Mouse (Mus musculus) heart, postnatal 0 days (tissue): ENCODE data around the gene Swi5. TPM values are rescaled to one million over a fixed set of nuclear protein-coding genes. Genes with fewer than 3 reads are reported as not detected.

ENCODE experiments used
- ATAC-seq: fragments of 200-750 bp; cut with Nextera tagmentation; 2 replicates; pipeline ENCODE4 v1.8.0; 2017; ENCODE audit warnings: low read depth, moderate number of reproducible peaks, moderate library complexity; ENCODE audit not compliant: insufficient read depth
- DNase-seq: peaks from one replicate; pipeline ENCODE4 v3.0.0-alpha.2; 2016; ENCODE audit warnings: low spot score
- H3K27ac ChIP-seq: fragments of 300-500 bp; sonication (generic); 2 replicates; pipeline ENCODE4 v1.5.1; 2014; ENCODE audit warnings: low read depth, mild to moderate bottlenecking
- H3K27me3 ChIP-seq: fragments of 300-500 bp; sonication (generic); 2 replicates; pipeline ENCODE4 v1.6.1; 2014; ENCODE audit warnings: low read length, mixed read lengths; ENCODE audit not compliant: control insufficient read depth, insufficient read depth
- H3K36me3 ChIP-seq: fragments of 300-500 bp; sonication (generic); replicated peaks from 2 replicates; pipeline ENCODE4 v1.6.1; 2014; ENCODE audit warnings: low read length, mixed read lengths; ENCODE audit not compliant: control insufficient read depth, insufficient read depth
- H3K4me1 ChIP-seq: fragments of 300-500 bp; sonication (generic); 2 replicates; pipeline ENCODE4 v1.6.1; 2014; ENCODE audit warnings: antibody characterized with exemption; ENCODE audit not compliant: control insufficient read depth, insufficient read depth
- H3K4me2 ChIP-seq: fragments of 300-500 bp; sonication (generic); 2 replicates; pipeline ENCODE4 v1.6.1; 2014; ENCODE audit warnings: low read depth, mild to moderate bottlenecking, low read length, moderate library complexity
- H3K4me3 ChIP-seq: fragments of 300-500 bp; sonication (generic); 2 replicates; pipeline ENCODE4 v1.5.1; 2014; ENCODE audit warnings: low read depth, low read length
- H3K9ac ChIP-seq: fragments of 300-500 bp; sonication (generic); replicated peaks from 2 replicates; pipeline ENCODE4 v1.6.1; 2014; ENCODE audit warnings: low read depth, low read length, mixed read lengths
- H3K9me3 ChIP-seq: fragments of 300-500 bp; sonication (generic); replicated peaks from 2 replicates; pipeline ENCODE4 v1.6.1; 2016; ENCODE audit warnings: low read length; ENCODE audit not compliant: control insufficient read depth
- CTCF ChIP-seq: IDR thresholded peaks from 2 replicates; pipeline ENCODE4 v1.5.1; 2016; ENCODE audit warnings: antibody characterized with exemption, control low read depth, low read depth
- EP300 ChIP-seq: IDR thresholded peaks from 2 replicates; pipeline ENCODE4 v1.6.1; 2016; ENCODE audit warnings: antibody characterized with exemption, low read depth
- WGBS: fragments of 180-500 bp; shearing (Covaris S2); extraction: QIAGEN DNeasy Blood & Tissue Kit; methylation state at CpG from one replicate; pipeline ENCODE4 v1.1.7; 2014; 5-methylcytosine and 5-hydroxymethylcytosine counted together
- polyA plus RNA-seq: library from polyadenylated mRNA; unstranded; fragments of >200 nt; fragmentation: Nextera tagmentation; extraction: Ambion mirVana; gene quantifications from 2 replicates; pipeline ENCODE4 v1.2.1, GENCODE M21; 2015
- total RNA-seq: library from RNA; depleted of rRNA; stranded (reverse); fragments of >200 nt; gene quantifications from 2 replicates; pipeline ENCODE4 v1.2.3, GENCODE M21; 2014; ENCODE audit warnings: low replicate concordance

The Swi5 gene
- total and polyA plus RNA-seq, 2 experiments from 2014 or later: 262 to 330 TPM

DNA sequence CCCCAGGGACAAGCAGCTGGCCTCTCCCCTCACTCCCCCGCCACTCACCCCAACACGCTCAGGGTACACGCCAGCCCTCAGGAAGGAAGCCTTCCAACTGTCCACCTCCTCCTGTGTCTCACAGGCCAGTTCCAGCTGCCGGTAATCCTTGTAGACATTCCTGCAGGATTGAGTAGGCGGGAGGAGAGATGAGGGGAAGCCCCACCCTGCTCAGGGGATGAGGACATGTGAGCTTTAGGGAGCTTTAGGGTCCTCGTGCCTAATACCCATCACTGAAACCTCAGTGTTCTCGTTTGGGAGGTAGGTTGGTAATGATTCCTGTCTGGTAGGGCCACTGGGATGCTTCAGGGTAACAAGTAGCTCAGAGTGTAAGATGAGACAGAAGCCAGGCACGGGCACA is 27.9 kb upstream of the Swi5 start:
- DNase-seq (peak; percentile 31), ATAC-seq (no peak)
- H3K9me3 ChIP-seq: no peaks in the 10 kb centered on the region
- H3K9ac ChIP-seq: no peak overlapping the region
- H3K4me2 ChIP-seq: 0 out of 2 replicates have a peak overlapping the region, but pooled peaks have one; percentile 19
- H3K27me3 ChIP-seq: peaks cover 44% of the 10 kb centered on the region
- H3K36me3 ChIP-seq: no peaks in the 10 kb centered on the region
- H3K27ac ChIP-seq: peak overlapping the region; percentile 67
- 24% methylated on average over 8 of the region's 8 CpGs for WGBS
- TF ChIP-seq EP300 (no peak), CTCF (no peak)
- H3K4me1 ChIP-seq: peaks cover 25% of the 10 kb centered on the region
- no peak overlapping the region for H3K4me3 ChIP-seq

GRCm38 (mm10) chr2:32314831-32315230 is 27.0 kb upstream of the Swi5 start:
- TF ChIP-seq EP300 (no peak), CTCF (no peak)
- ATAC-seq: no peak
- H3K4me3 ChIP-seq: no peak overlapping the region
- no peak overlapping the region for H3K4me2 ChIP-seq
- H3K9me3 ChIP-seq: no peaks in the 10 kb centered on the region
- peaks cover 25% of the 10 kb centered on the region for H3K4me1 ChIP-seq
- WGBS: 92% methylated on average over 14 of the region's 14 CpGs
- no peak overlapping the region for H3K9ac ChIP-seq
- H3K27me3 ChIP-seq: peaks cover 44% of the 10 kb centered on the region
- H3K27ac ChIP-seq: 0 out of 2 replicates have a peak overlapping the region, but pooled peaks have one; percentile 20
- no peaks in the 10 kb centered on the region for H3K36me3 ChIP-seq
- no peak for DNase-seq

- WGBS: 4% methylated on average over 51 of the region's 56 CpGs
- peaks cover 10% of the 10 kb centered on the region; the same call in 1 of the 2 replicates for H3K36me3 ChIP-seq
- no peaks in the 10 kb centered on the region for H3K9me3 ChIP-seq
- DNase-seq (peak; percentile 71), ATAC-seq (peak; percentile 80)
- H3K27ac ChIP-seq: no peak overlapping the region
- peak overlapping the region; percentile 60 for H3K4me3 ChIP-seq
- H3K9ac ChIP-seq: peak overlapping the region; percentile 48
- no peak for TF ChIP-seq EP300
- no peak for TF ChIP-seq CTCF
- H3K27me3 ChIP-seq: peaks cover 28% of the 10 kb centered on the region
- H3K4me1 ChIP-seq: peaks cover 17% of the 10 kb centered on the region
- peak overlapping the region; percentile 97 for H3K4me2 ChIP-seq
Observed at GRCm38 (mm10) chr2:32312318-32312964, 24.6 kb upstream of the Swi5 start.

DNA sequence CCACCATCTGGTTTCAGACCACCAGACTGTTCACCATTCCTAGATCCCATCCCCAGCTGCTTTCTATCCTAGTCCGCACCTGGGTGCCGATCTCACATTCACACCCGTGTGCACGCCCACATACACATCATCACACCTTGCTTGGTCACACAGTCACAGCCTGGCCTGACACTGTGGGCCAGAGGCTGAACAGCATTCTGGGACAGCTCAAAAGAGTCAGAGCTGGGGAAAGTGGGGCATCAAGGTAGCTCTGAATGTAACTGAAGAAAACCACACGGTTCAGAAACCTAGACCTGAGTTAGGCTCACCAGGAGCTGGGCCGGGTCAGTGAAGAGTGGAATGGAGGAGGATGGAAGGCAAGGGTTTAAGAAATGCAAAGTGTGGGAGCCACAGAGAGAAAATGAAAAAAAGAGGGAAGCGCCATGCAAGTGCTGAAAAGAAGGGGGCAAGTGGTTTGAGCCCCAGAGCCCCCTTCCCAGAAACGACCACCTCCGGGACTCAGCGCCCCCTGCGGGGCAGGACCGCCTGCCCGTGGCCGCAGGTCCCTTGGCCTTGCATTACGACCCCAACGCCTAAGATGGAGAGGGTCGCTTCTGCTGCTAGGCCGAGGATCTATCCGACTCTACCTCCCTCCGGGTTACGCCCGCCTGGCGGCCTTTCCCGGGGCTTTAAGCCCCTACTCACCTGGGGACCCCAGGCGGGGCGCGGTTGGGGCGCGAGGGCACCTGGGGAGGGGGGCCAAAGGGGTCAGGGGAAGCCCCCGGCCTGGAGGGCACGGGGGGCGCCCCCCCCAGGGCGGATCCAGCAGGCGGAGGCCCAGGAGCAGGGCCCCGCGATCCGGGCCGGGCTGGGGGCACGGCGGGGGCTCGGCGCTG is 23.8 kb upstream of the Swi5 start:
- H3K27ac ChIP-seq: no peak overlapping the region
- no peak for TF ChIP-seq CTCF
- TF ChIP-seq EP300: no peak
- WGBS: 11% methylated on average over 37 of the region's 42 CpGs

GRCm38 (mm10) chr2:32310096-32310845 is 22.4 kb upstream of the Swi5 start:
- DNase-seq: no peak
- 83% methylated on average over 18 of the region's 18 CpGs for WGBS
- H3K4me2 ChIP-seq: no peak overlapping the region
- no peak overlapping the region for H3K9ac ChIP-seq
- no peaks in the 10 kb centered on the region for H3K9me3 ChIP-seq
- TF ChIP-seq EP300 (no peak), CTCF (no peak)
- peaks cover 32% of the 10 kb centered on the region for H3K36me3 ChIP-seq
- H3K4me3 ChIP-seq: no peak overlapping the region
- peaks cover 5% of the 10 kb centered on the region; the same call in 1 of the 2 replicates for H3K4me1 ChIP-seq
- ATAC-seq: no peak
- H3K27me3 ChIP-seq: peaks cover 19% of the 10 kb centered on the region
- H3K27ac ChIP-seq: no peak overlapping the region

More for the DNA sequence above, 23.8 kb upstream of the Swi5 start:
- peak overlapping the region; percentile 97 for H3K4me2 ChIP-seq
- H3K36me3 ChIP-seq: peaks cover 17% of the 10 kb centered on the region
- H3K9ac ChIP-seq: peak overlapping the region; percentile 48
- DNase-seq: no peak
- H3K4me3 ChIP-seq: peak overlapping the region; percentile 60
- ATAC-seq: no peak
- H3K27me3 ChIP-seq: peaks cover 21% of the 10 kb centered on the region
- H3K9me3 ChIP-seq: no peaks in the 10 kb centered on the region
- H3K4me1 ChIP-seq: peaks cover 13% of the 10 kb centered on the region
